Mouse (Mus musculus): ENCODE measurements around the gene Cerk. TPM values are rescaled to one million over a fixed set of nuclear protein-coding genes. Genes with fewer than 3 reads are reported as not detected.
"Not testable (repeated sequence)": the region's sequence is repeated elsewhere in the genome, so short reads cannot be mapped to it uniquely, and the experiment has no call there.

The Cerk gene
- total RNA-seq, 2 experiments from 2014 or later: 5.5 to 10.1 TPM

DNA sequence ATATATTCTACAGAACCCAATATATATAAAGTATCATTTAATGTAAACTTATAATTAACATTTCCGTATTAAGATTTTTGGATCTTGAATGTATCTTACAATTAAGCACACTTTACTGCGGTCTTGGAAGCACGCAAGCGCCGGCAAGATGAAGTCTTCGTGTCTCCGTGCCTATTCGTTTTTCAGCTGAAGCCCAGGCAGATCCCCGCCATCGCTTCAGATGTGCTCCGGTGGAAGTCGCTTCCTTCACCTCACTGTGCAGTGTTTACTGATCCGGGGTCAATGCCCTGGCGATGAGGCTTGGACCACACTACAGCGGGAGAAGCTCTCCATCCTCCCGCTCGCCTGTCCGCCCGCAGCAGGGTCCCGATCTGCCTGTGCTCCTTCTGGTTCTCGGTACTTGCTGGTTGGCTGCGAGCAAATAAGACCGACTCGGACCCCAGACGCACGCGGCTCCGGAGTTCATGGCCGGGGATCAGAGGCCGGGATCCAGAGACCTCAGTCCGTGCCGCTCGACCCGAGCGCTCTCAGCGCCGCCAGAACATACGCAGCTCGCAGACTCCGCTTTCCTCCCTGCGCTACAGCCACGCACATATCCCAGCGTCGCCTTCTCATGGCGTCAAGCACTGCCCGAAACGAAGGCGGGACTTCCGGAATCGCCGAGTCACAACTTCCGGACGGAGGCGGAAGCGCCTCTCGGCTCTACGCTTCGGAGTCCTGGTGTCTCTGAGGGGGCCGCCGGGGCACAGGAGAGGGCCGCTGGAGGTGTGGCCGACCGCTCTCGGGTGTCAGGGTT, 28.0 kb upstream of the Cerk start, which contains the start of gene Tbc1d22a:
Gene Tbc1d22a, plus strand, starts transcription at position 707 of the 796 bp plus-strand sequence.
- ATAC-seq (replicated peaks; ENCODE audit: low FRiP score, poor library complexity, severe bottlenecking): peak; percentile 94

DNA sequence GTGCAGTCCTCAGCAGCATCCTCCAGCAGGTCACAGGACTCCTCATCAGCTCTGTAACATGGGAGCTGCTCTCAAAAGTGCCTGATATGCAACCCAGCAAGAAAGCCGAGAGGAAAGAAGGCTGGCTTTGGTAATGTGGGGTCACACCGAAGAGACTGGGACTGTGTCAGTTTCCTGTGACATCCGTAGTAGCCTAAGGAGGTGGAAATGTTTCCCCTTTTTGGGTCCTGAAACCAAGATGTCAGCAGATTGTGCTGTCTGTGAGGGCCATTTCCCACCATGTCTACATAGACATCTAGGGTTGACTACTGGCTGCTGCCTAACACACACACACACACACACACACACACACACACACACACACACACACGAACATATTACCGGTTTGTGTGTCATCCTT, 26.3 kb upstream of the Cerk start:
- ATAC-seq (replicated peaks; ENCODE audit: low FRiP score, poor library complexity, severe bottlenecking): not testable (repeated sequence)

DNA sequence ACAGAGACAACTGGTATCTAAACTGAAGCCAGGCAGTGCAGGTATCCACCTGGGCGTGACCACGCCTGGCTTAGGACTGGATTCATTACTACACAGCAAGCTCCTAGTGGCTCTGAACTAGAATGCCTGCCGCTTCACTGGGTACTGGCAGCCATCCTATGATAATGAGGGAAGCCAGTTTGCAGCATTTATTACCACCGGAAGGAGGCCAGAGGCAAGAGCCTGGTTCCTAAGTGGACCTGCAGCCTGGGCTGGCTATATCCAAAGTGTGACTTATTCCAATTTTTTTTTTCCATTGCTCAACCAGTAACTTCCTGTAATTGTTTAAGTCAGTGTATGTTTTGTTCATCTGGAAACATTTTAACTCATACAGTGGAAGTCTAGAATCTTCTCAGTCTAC, 20.4 kb upstream of the Cerk start:
- no peak for ATAC-seq (replicated peaks; ENCODE audit: low FRiP score, poor library complexity, severe bottlenecking)

DNA sequence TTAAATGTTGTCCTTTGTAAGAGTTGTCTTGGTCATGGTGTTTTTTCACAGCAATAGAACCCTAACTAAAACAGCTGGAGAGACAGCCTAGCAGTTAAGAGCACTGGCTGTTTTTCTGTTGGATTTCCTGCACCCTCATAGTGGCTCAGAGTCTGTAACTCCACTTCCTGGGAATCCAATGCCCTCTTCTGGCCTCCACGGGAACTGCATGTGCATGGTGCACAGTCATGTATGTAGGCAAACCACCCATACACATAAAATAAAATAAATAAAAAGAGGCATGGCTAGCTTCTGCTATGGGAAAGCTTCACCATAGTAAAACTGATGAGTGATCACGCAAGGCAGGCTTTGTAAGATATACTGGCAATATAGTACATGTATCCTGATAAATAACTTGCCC, 19.4 kb upstream of the Cerk start:
- ATAC-seq (replicated peaks; ENCODE audit: low FRiP score, poor library complexity, severe bottlenecking): peak; percentile 64; the same call in 1 of the 2 replicates

DNA sequence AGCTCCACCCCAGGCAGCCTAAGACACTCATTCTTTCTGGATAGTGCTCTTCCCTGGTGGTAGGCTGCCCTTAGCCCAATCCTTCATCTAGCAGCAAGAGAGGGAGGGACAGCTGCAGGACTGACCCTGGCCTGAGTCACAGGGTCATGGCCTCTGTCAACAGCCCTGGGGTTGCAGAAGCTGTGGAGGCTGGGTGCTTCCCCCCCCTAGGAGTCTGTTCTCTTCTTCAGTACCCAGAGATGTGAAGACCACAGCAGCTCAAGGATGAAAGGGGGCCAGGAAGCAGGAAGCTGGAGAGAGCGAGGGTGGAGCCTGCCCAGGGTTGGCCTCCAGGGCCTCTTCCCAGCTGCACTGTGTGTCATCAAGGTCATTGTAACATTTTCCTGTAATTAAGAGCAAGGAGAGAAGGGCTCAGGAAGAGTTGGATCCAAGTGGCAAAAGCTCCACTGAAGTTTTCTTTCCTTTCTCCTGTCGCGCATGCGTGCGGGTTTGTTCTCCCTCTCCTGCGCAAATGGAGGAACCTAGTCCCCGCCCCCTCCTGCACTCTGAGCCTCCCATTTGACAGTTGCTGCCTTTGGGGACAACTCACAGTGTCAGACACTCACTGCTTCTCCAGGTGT, 18.1 kb upstream of the Cerk start:
- ATAC-seq (replicated peaks; ENCODE audit: low FRiP score, poor library complexity, severe bottlenecking): no peak

DNA sequence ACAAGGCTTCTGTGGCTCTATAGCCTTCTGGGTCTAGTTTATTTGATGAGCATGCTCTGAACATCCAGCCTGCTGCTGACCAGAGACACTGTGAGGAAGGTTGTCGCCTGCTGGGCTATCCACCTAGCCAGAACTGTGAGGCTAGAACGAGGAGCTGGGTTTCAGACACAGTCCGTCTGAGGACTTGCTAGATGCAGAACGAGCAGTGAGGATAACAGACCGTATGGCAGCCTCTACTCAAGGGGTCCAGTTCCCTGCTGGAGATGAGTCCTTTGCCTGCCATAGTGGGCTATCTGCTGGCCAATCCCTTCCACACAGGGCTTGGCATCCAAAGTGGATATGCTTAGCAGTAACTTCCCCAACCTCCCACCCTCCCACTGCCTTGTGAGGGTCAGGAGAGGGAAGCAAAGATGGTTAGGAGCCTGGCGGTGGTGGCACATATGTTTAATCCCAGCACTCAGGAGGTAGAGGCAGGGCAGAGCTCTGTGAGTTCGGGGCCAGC, 17.4 kb upstream of the Cerk start:
- ATAC-seq (replicated peaks; ENCODE audit: low FRiP score, poor library complexity, severe bottlenecking): no peak

DNA sequence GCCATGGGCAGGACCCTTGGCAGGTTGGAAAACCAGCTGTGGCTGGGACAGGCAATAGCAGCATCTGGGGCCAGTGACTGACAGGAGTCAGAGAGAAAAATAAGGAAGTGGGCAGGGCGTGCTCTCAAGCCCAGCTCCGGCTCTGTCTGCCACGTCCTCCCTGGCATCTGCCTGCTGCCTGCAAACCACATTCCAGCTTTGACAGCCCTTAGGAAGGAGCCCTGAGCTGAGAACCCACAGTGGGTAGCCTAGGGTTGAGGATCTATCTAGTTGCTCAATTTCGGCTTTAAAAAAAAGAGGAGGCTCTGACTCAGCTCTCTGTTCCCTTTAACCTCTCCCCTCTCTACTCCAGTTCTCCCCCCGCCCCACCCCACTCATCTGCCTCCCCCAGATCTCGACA, 16.7 kb upstream of the Cerk start:
- ATAC-seq (replicated peaks; ENCODE audit: low FRiP score, poor library complexity, severe bottlenecking): no peak

DNA sequence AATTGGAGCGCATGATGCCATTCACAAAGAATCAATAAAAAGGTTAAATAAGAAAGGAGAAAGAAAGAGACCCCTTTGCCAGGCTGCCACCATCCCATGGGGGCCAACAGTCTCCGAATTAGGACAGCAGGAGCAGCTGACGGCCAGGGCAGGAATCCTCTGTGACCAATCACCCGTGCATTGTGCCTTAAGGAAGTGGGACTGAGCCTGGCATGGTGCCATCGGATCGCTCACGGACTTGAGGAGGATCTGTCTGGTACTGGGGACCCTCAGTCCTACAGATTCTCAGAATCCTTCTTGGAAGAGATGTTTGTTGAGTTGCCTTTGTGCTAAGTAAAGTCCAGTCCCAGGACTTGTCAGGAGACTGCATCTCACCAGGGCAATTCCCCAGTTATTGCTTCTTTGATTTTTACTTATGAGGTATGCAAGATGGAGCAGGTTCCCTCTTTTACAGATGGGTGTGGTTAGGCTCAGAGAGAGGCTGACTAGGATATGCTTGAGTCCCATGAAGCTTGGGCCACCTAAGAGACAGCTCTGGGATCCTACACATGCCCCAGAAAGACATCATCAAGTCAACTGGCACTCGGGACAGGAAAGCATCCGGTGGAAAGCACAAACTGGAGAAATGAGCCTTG, 15.9 kb upstream of the Cerk start:
- no peak for ATAC-seq (replicated peaks; ENCODE audit: low FRiP score, poor library complexity, severe bottlenecking)

DNA sequence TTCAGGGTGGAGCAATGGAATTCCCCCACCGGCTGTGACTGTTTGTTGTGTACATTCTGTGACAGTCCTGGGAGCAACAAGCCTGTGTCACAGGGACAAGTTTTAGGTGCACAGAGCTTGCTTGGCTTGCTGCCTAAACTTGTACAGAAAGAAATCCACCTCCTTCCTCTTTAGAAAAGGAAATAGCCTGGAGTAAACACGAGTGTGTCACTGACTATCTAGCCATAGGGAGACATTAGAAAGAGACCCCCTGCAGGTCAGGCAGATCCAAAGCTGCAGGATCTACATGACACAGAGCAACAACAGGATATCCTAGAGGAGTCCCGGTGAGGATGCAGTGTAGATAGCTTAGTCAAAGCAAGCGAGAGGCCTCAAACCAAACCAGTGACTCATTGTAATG, 15.2 kb upstream of the Cerk start:
- ATAC-seq (replicated peaks; ENCODE audit: low FRiP score, poor library complexity, severe bottlenecking): no peak

DNA sequence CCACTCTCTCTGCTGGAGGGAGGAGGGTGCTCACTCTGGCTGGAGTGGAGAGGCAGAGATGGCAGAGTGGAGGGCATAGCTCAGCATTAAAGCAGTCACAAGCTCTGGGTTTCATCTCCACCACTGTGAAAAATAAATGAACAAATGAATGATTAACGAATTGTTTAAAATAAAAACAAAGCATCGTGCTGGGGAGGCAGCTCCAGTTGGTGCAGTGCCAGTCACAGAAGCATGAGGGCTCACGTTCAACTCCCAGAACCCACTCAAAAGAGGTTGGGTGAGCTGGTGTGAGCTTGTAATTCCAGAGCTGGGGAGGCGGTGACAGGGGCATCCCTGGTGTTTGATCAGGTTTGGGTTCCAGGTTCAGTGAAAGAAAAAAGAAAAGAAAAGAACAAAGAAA, 14.2 kb upstream of the Cerk start:
- ATAC-seq (replicated peaks; ENCODE audit: low FRiP score, poor library complexity, severe bottlenecking): no peak

DNA sequence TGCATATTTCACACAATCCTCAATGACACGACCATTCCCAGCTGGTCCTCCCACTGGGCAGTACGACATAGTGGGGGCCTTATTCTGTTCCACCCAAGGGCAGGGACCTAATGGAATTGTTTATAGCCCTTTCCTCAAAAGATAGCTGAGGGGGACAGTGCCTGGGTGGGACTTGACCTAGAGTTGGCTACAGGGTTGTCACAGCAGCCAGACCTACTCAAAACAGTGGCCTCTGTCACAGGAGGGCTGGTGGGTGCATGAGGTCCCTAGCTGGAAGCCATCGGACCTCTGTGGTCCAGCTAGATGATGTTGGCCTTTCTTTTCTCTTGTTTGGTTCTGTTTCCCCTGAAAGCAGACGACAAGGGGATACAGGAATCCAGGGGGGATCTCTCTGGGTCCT, 13.5 kb upstream of the Cerk start:
- ATAC-seq (replicated peaks; ENCODE audit: low FRiP score, poor library complexity, severe bottlenecking): no peak

DNA sequence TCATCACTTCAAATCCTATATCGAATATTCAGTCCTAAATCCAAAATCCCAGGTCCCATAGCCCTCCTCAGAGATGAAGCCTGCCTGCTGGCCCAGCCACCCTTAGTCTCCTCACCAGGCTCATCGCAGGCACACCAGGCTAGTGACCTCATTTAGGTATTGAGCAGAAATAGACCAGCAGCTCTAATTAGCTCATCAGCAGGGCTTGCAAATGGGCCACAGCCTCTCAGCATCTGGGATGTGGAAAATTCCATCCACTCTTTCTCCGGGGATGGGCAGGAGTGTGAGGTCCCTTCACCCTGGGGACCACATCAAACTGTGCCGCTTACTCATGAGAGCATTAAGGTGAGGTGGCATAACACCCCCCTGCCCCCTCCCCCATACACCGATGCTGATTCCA, 13.1 kb upstream of the Cerk start:
- ATAC-seq (replicated peaks; ENCODE audit: low FRiP score, poor library complexity, severe bottlenecking): no peak

DNA sequence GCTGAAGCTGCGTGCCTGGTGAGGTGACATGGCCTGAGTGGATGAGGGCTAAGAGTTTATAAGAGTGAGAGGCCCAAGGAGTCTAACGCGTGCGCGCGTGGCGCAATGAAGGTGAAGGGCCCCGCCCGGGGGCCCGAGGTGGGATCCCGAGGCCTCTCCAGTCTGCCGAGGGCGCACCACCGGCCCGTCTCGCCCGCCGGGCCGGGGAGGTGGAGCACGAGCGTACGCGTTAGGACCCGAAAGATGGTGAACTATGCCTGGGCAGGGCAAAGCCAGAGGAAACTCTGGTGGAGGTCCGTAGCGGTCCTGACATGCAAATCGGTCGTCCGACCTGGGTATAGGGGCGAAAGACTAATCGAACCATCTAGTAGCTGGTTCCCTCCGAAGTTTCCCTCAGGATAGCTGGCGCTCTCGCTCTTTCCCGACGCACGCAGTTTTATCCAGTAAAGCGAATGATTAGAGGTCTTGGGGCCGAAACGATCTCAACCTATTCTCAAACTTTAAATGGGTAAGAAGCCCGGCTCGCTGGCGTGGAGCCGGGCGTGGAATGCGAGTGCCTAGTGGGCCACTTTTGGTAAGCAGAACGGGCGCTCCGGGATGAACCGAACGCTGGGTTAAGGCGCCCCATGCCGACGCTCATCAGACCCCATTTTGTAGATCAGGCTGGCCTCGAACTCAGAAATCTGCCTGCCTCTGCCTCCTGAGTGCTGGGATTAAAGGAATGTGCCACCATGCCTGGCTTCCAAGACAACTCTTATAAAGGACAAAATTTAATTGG, 8.9 kb upstream of the Cerk start:
- peak; percentile 95 for ATAC-seq (replicated peaks; ENCODE audit: low FRiP score, poor library complexity, severe bottlenecking)

DNA sequence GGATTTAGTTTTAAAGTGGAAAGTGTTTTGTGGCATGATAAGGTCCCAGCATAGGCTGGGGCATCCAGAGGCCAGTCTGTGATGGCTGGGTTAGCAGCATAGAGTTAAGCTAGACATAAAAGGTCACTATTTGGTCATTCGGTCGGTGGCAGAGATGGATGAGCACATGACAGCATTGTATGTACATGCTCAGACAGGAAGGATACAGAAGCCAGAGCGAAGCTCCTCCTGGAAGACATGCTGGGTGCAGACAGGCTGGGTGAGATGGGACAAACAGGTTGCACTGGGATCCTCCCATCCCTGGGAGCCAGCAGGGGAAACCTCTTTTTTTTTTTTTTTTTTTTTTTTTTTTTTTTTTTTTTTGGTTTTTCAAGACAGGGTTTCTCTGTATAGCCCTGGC, 6.0 kb upstream of the Cerk start:
- ATAC-seq (replicated peaks; ENCODE audit: low FRiP score, poor library complexity, severe bottlenecking): no peak

DNA sequence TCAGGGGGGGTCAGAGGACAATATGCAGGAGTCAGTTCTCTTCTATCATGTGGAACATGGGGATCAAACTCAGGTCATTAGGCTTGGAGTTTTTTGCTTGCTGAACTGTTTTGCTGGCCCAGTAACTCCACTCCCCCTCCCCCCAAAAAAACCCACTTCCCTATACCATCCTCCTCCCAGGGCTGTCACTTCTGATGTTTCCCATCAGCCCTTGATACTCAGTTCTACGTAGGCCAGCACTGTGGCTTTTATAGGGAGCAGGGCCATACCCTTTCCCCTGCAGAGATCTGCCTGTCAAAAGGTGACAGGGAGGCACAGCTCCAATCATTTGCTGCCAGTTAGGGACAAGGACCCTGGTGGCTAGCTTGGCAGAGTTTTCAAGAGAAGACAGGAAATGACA, 5.6 kb upstream of the Cerk start:
- no peak for ATAC-seq (replicated peaks; ENCODE audit: low FRiP score, poor library complexity, severe bottlenecking)

DNA sequence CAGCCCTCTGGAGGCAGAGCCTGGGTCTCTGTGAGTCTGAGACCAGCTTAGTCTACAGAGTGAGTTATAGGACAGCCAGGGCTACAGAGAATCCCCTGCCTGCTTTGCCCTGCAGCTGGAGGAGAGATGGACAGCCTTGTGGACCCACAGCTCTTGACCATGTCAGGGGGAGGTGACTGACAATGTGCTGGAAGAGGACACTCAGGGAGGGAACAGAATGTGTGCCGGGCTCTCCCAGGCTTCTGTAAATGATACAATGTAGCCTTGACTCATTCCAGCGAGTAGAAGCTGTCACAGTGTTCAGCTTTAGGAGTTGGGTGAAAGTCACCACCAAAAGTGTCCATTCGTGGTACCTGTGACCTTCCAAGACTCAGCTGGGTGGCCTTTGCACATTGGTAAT, 4.4 kb upstream of the Cerk start:
- no peak for ATAC-seq (replicated peaks; ENCODE audit: low FRiP score, poor library complexity, severe bottlenecking)

DNA sequence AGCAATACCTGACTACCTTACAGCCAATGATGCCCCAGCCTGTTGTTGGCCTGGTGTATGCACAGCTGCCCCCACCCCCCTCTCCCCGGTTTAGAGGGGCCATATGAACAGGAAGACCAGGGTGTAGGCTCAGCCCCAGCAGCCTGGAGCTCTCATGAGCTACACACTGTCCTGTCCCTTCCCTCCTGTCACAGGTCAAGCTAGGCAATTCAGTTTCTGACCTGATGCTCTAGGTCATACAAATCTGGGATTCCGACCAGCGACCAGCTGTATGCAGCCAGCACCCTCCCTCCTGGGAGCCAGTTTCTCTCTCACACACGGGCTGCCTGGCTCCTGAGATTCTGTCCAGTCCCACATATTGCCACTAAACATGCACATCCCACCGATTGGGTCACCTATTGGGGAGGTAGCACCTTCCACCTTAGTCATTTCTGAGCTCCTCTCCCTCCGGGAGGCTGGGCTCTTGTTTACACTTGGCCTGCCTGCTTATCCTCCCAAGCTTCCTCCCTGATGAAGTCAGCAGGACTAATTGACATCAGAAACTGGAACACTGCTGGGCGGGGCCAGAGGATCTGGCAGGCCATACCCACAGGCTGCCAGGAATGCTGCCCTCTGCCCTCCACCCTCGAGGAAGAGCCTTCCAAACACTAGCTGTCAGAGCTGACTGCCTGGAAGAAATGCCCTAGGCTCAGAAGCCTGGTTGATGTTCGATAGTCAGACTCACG, 3.0 kb upstream of the Cerk start:
- no peak for ATAC-seq (replicated peaks; ENCODE audit: low FRiP score, poor library complexity, severe bottlenecking)

DNA sequence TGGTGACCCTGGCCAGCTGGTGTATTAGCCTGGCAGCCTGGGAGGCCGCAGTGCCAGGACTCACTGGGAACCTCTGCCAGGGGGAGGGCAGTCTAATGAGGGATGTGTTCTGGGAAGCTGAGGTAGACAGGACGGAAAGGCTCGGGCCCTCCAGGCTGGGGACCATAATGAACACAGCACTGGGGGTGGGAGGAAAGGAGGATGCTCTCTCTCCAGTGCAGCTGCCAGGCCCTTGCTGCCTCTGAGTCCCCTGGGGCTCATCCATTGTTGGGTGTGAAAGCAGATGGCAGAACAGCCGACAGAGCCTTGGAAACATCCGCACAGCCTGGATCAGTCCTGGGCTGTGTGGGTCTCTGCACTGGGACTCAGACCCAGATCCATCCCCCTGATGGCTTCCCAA, 2.2 kb upstream of the Cerk start:
- ATAC-seq (replicated peaks; ENCODE audit: low FRiP score, poor library complexity, severe bottlenecking): no peak

DNA sequence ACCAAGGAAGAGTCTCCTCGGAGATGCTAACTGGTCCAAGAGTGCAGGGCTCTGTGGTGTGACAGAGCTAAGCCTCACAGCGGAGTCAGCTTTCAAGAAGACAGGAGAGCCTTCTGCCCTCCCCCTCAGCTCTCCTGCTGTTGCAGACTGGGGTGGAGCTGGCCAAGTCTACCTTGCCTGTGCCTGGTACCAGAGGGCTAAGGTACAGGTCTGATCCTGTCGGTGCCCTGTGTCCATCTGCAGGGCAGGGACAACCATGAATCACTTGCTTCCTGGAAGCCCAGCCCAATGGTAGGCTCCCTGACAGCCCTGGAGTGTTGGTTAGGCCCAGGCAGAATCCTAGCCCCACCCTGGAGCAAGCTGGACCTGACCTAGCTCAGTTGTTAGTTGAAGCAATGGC, 745 bp upstream of the Cerk start:
- no peak for ATAC-seq (replicated peaks; ENCODE audit: low FRiP score, poor library complexity, severe bottlenecking)

All from erythroid progenitor cell, adult 5-6 weeks (primary cell).